Mouse (Mus musculus) hindbrain, embryonic 16.5 days (tissue): ENCODE results near the gene Col4a2. TPM values are rescaled to one million over a fixed set of nuclear protein-coding genes. Genes with fewer than 3 reads are reported as not detected.

ENCODE experiments used
- ATAC-seq: fragments of 200-750 bp; cut with Nextera tagmentation; 2 replicates; pipeline ENCODE4 v1.8.0; 2017; ENCODE audit warnings: moderate TSS enrichment, moderate library complexity
- H3K27ac ChIP-seq: fragments of 300-500 bp; sonication (generic); 2 replicates; pipeline ENCODE4 v1.5.1; 2014; ENCODE audit warnings: low read depth, mild to moderate bottlenecking, control low read depth, low read length, moderate library complexity
- H3K27me3 ChIP-seq: fragments of 300-500 bp; sonication (generic); replicated peaks from 2 replicates; pipeline ENCODE4 v1.6.1; 2014; ENCODE audit warnings: low read length; ENCODE audit not compliant: control insufficient read depth, insufficient read depth
- H3K36me3 ChIP-seq: fragments of 300-500 bp; sonication (generic); 2 replicates; pipeline ENCODE4 v1.6.1; 2014; ENCODE audit warnings: mild to moderate bottlenecking, low read length, moderate library complexity, mixed read lengths; ENCODE audit not compliant: control insufficient read depth, insufficient read depth
- H3K4me1 ChIP-seq: fragments of 300-500 bp; sonication (generic); 2 replicates; pipeline ENCODE4 v1.6.1; 2014; ENCODE audit warnings: low read depth, low read length; ENCODE audit not compliant: control insufficient read depth, insufficient read depth
- H3K4me2 ChIP-seq: fragments of 300-500 bp; sonication (generic); 2 replicates; pipeline ENCODE4 v1.6.1; 2014; ENCODE audit warnings: mild to moderate bottlenecking, low read length, control low read depth, moderate library complexity
- H3K4me3 ChIP-seq: fragments of 300-500 bp; sonication (generic); 2 replicates; pipeline ENCODE4 v1.5.1; 2014; ENCODE audit warnings: mild to moderate bottlenecking, low read length, control low read depth, moderate library complexity
- H3K9ac ChIP-seq: fragments of 300-500 bp; sonication (generic); 2 replicates; pipeline ENCODE4 v1.6.1; 2014; ENCODE audit warnings: low read depth, mild to moderate bottlenecking, control low read depth, low read length, moderate library complexity
- H3K9me3 ChIP-seq: fragments of 300-500 bp; sonication (generic); 2 replicates; pipeline ENCODE4 v1.6.1; 2014; ENCODE audit warnings: mild to moderate bottlenecking, low read length, moderate library complexity; ENCODE audit not compliant: control insufficient read depth
- WGBS: fragments of 180-500 bp; shearing (Covaris S2); extraction: QIAGEN DNeasy Blood & Tissue Kit; methylation state at CpG from one replicate; pipeline ENCODE4 v1.1.7; 2014; 5-methylcytosine and 5-hydroxymethylcytosine counted together
- polyA plus RNA-seq: library from polyadenylated mRNA; unstranded; fragments of >200 nt; fragmentation: Nextera tagmentation; extraction: Ambion mirVana; gene quantifications from 2 replicates; pipeline ENCODE4 v1.2.1, GENCODE M21; 2015

Col4a2 gene
- polyA plus RNA-seq, 1 experiment from 2014 or later = 28.9 TPM

- no peak overlapping the region for H3K9ac ChIP-seq
- no peak overlapping the region for H3K4me3 ChIP-seq
- H3K36me3 ChIP-seq = no peaks in the 10 kb centered on the region
- H3K27ac ChIP-seq = no peak overlapping the region
- 83% methylated on average over 6 of the region's 6 CpGs for WGBS
- H3K9me3 ChIP-seq = no peaks in the 10 kb centered on the region
- no peaks in the 10 kb centered on the region for H3K27me3 ChIP-seq
- H3K4me2 ChIP-seq = no peak overlapping the region
- ATAC-seq = no peak
- peaks cover 9% of the 10 kb centered on the region for H3K4me1 ChIP-seq
These were observed 36.3 kb upstream of the Col4a2 start for GRCm38 (mm10) chr8:11276286-11276685.

DNA sequence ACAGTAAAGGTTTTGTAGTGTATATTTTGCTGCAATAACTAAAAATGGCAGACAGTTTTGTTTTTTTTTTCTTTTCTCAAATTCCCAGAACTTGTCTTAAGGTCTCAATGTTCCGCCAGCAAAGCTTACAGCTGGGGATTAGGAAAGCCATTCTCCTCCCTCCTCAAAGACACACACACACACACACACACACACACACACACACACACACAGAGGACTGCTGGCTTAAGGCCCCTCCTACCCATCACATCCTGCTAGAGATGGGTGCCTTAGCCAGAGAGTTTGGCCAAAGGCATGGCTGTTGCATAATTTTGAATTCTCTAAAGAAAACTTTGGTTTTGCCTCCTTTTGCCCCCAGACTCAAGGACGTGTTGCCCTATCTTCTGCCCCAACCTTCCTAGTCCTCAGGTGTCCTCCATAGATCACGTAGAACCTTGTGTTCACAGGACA lies 35.0 kb upstream of the Col4a2 start:
- WGBS = 58% methylated on average over 3 of the region's 3 CpGs
- ATAC-seq = no peak
- H3K4me3 ChIP-seq = no peak overlapping the region
- no peaks in the 10 kb centered on the region for H3K27me3 ChIP-seq
- no peaks in the 10 kb centered on the region for H3K36me3 ChIP-seq
- peaks cover 9% of the 10 kb centered on the region for H3K4me1 ChIP-seq
- no peak overlapping the region for H3K4me2 ChIP-seq
- H3K9ac ChIP-seq = no peak overlapping the region
- H3K9me3 ChIP-seq = no peaks in the 10 kb centered on the region
- H3K27ac ChIP-seq = peak overlapping the region; percentile 63

- H3K4me2 ChIP-seq = no peak overlapping the region
- 35% methylated on average over 4 of the region's 4 CpGs for WGBS
- H3K36me3 ChIP-seq = no peaks in the 10 kb centered on the region
- peak overlapping the region; percentile 63 for H3K27ac ChIP-seq
- no peak overlapping the region for H3K4me3 ChIP-seq
- no peaks in the 10 kb centered on the region for H3K9me3 ChIP-seq
- peaks cover 9% of the 10 kb centered on the region for H3K4me1 ChIP-seq
- H3K9ac ChIP-seq = no peak overlapping the region
- peak; percentile 74 for ATAC-seq
- H3K27me3 ChIP-seq = no peaks in the 10 kb centered on the region
These were observed 34.4 kb upstream of the Col4a2 start for GRCm38 (mm10) chr8:11278101-11278611.

GRCm38 (mm10) chr8:11279296-11279826 lies 33.2 kb upstream of the Col4a2 start:
- Histone ChIP-seq H3K27me3 (no peaks in the 10 kb centered on the region), H3K4me2 (no peak overlapping the region), H3K4me1 (peaks cover 9% of the 10 kb centered on the region), H3K9ac (no peak overlapping the region), H3K9me3 (no peaks in the 10 kb centered on the region), H3K27ac (no peak overlapping the region), H3K36me3 (no peaks in the 10 kb centered on the region), H3K4me3 (no peak overlapping the region)
- ATAC-seq = no peak
- 55% methylated on average over 19 of the region's 20 CpGs for WGBS

DNA sequence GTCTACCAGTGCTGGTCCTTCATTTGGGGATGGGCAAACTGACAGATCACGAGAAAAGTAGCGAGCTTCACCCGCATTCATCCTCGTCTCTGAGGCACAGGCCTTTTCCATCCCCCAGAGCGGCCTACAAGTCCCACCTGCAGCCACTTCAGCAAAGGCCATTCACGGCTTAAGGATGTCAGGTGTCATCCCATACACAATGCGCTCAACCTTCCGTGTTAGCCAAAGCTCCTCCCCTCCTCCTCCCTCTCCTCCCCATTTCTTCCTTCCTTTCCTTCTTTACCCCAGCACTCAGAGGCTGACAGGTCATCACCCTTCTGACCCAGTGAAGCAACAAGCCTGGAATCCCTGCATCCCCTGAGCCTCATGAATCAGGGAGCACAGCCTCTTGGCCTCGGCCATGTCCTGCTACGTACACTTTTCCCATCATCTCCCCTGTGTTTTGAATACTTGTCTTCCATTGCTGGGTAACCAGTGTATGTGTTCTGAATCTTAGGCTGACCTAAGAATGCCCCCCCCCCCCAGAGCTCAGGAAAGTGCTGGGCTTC lies 31.8 kb upstream of the Col4a2 start:
- H3K9me3 ChIP-seq = no peaks in the 10 kb centered on the region
- H3K9ac ChIP-seq = no peak overlapping the region
- no peak overlapping the region for H3K27ac ChIP-seq
- no peak overlapping the region for H3K4me2 ChIP-seq
- H3K27me3 ChIP-seq = no peaks in the 10 kb centered on the region
- peaks cover 9% of the 10 kb centered on the region for H3K4me1 ChIP-seq
- H3K4me3 ChIP-seq = no peak overlapping the region
- ATAC-seq = no peak
- H3K36me3 ChIP-seq = no peaks in the 10 kb centered on the region
- 74% methylated on average over 10 of the region's 10 CpGs for WGBS

DNA sequence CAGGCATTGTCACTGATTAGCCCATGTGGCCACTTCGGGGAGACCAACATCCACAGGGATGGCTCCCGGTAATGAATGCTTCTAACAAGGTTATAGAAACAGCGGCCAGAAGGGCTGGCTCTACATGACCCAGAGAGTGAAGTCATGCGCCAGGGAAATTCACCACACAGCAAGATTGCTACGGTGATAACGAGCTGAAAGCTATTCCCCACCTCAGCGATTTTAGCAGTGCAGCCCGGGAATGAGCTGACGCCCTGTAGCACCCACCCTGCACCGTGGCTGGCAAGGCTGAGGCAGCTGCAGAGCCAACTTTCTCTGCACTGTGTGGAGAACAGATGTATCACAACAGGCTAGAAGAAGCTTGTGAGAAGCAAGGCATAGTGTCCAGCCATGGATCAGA lies 30.5 kb upstream of the Col4a2 start:
- WGBS = 60% methylated on average over 10 of the region's 10 CpGs
- H3K27ac ChIP-seq = no peak overlapping the region
- H3K36me3 ChIP-seq = no peaks in the 10 kb centered on the region
- no peak overlapping the region for H3K4me2 ChIP-seq
- H3K9me3 ChIP-seq = no peaks in the 10 kb centered on the region
- H3K9ac ChIP-seq = no peak overlapping the region
- peaks cover 9% of the 10 kb centered on the region for H3K4me1 ChIP-seq
- 0 out of 2 replicates have a peak, but pooled peaks have one; percentile 27 for ATAC-seq
- no peak overlapping the region for H3K4me3 ChIP-seq
- H3K27me3 ChIP-seq = no peaks in the 10 kb centered on the region

GRCm38 (mm10) chr8:11282696-11283095 lies 29.9 kb upstream of the Col4a2 start:
- no peak for ATAC-seq
- H3K27ac ChIP-seq = no peak overlapping the region
- 77% methylated on average over 7 of the region's 7 CpGs for WGBS
- no peaks in the 10 kb centered on the region for H3K27me3 ChIP-seq
- H3K36me3 ChIP-seq = no peaks in the 10 kb centered on the region
- H3K9me3 ChIP-seq = no peaks in the 10 kb centered on the region
- H3K9ac ChIP-seq = no peak overlapping the region
- no peak overlapping the region for H3K4me3 ChIP-seq
- no peak overlapping the region for H3K4me2 ChIP-seq
- H3K4me1 ChIP-seq = peaks cover 9% of the 10 kb centered on the region

GRCm38 (mm10) chr8:11283217-11283616 lies 29.4 kb upstream of the Col4a2 start:
- Histone ChIP-seq H3K36me3 (no peaks in the 10 kb centered on the region), H3K9me3 (no peaks in the 10 kb centered on the region), H3K4me3 (no peak overlapping the region), H3K27ac (no peak overlapping the region), H3K4me1 (peaks cover 5% of the 10 kb centered on the region), H3K4me2 (no peak overlapping the region), H3K27me3 (no peaks in the 10 kb centered on the region), H3K9ac (no peak overlapping the region)
- WGBS = 47% methylated on average over 10 of the region's 10 CpGs
- no peak for ATAC-seq

DNA sequence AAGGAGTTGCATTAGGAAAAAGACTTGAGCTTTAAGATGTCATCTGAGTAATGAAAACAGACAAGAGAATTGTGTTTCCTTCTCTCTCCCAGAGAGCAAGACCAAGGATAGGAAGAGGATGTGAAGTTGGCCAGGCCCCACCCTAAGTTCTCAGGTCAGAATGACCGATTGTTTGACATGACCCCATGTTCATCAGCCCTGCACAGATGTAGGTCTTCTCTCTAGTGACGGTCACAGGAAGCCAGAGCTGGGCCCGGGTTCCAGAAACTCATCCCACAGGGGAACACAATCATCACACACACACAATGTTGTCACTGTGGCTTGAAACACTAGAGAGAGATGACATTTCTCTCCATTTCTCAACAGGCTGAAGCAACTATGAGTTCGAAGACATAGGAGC lies 27.2 kb upstream of the Col4a2 start:
- H3K9ac ChIP-seq = no peak overlapping the region
- no peak overlapping the region for H3K4me2 ChIP-seq
- no peaks in the 10 kb centered on the region for H3K27me3 ChIP-seq
- no peaks in the 10 kb centered on the region; the same call in 1 of the 2 replicates for H3K4me1 ChIP-seq
- WGBS = 86% methylated on average over 4 of the region's 4 CpGs
- no peaks in the 10 kb centered on the region for H3K9me3 ChIP-seq
- no peak overlapping the region for H3K27ac ChIP-seq
- no peaks in the 10 kb centered on the region for H3K36me3 ChIP-seq
- ATAC-seq = no peak
- H3K4me3 ChIP-seq = no peak overlapping the region
